Mouse (Mus musculus): ENCODE measurements around the gene Hdac9. TPM values are rescaled to one million over a fixed set of nuclear protein-coding genes. Genes with fewer than 3 reads are reported as not detected.

Hdac9 gene
- polyA plus RNA-seq, 1 experiment from 2014 or later = 7.6 TPM

GRCm38 (mm10) chr12:34218561-34218960 lies 698.3 kb downstream of the Hdac9 start:
- TF ChIP-seq CTCF (IDR thresholded peaks at IDR 0.05; ENCODE audit: low read depth) = no peak
- DNase-seq (no peak), ATAC-seq (ENCODE audit: insufficient read depth) (no peak)
- WGBS = 90% methylated on average over 2 of the region's 2 CpGs
- Histone ChIP-seq H3K4me3 (ENCODE audit: low read depth, low read length) (no peak overlapping the region), H3K9me3 (ENCODE audit: low read depth, low read length) (no peaks in the 10 kb centered on the region), H3K4me1 (ENCODE audit: insufficient read depth) (no peaks in the 10 kb centered on the region), H3K27ac (ENCODE audit: low read depth) (no peak overlapping the region), H3K36me3 (ENCODE audit: insufficient read depth) (no peaks in the 10 kb centered on the region), H3K9ac (no peak overlapping the region), H3K4me2 (no peak overlapping the region), H3K27me3 (ENCODE audit: insufficient read depth, low read length) (no peaks in the 10 kb centered on the region)

GRCm38 (mm10) chr12:34215023-34216020 lies 701.6 kb downstream of the Hdac9 start:
- Histone ChIP-seq H3K4me1 (ENCODE audit: insufficient read depth) (no peaks in the 10 kb centered on the region), H3K27ac (ENCODE audit: low read depth) (no peak overlapping the region), H3K27me3 (ENCODE audit: insufficient read depth, low read length) (no peaks in the 10 kb centered on the region), H3K36me3 (ENCODE audit: insufficient read depth) (no peaks in the 10 kb centered on the region), H3K9me3 (ENCODE audit: low read depth, low read length) (no peaks in the 10 kb centered on the region), H3K4me2 (no peak overlapping the region), H3K9ac (no peak overlapping the region), H3K4me3 (ENCODE audit: low read depth, low read length) (no peak overlapping the region)
- no peak for TF ChIP-seq CTCF (IDR thresholded peaks at IDR 0.05; ENCODE audit: low read depth)
- 54% methylated on average over 17 of the region's 17 CpGs for WGBS
- DNase-seq (no peak), ATAC-seq (ENCODE audit: insufficient read depth) (no peak)

DNA sequence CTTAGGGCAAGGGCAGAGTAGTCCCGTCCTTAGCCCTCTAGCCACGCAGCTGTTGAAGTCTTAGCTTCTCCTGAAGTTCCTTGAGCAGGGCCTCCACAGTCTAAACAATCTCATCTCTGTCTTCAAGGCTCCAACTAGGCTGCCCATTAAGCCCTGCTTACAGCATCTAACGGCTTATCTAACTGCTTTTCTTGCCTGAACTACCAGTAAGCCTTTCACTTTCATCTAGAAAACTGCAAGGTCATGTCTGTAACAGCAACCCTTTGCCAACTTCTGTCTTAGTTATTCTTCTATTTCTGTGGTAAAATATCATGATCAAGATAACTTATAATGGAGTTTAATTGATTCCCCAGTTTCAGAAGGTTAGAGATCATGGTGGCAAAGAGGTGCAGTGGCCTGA lies 704.7 kb downstream of the Hdac9 start:
- Histone ChIP-seq H3K36me3 (ENCODE audit: insufficient read depth) (no peaks in the 10 kb centered on the region), H3K27me3 (ENCODE audit: insufficient read depth, low read length) (no peaks in the 10 kb centered on the region), H3K4me2 (no peak overlapping the region), H3K27ac (ENCODE audit: low read depth) (no peak overlapping the region), H3K9ac (no peak overlapping the region), H3K9me3 (ENCODE audit: low read depth, low read length) (no peaks in the 10 kb centered on the region), H3K4me1 (ENCODE audit: insufficient read depth) (no peaks in the 10 kb centered on the region), H3K4me3 (ENCODE audit: low read depth, low read length) (no peak overlapping the region)
- ATAC-seq (ENCODE audit: insufficient read depth) (no peak), DNase-seq (no peak)
- 44% methylated on average over 3 of the region's 3 CpGs for WGBS
- TF ChIP-seq CTCF (IDR thresholded peaks at IDR 0.05; ENCODE audit: low read depth) = no peak

- 84% methylated on average over 3 of the region's 3 CpGs for WGBS
- H3K27me3 ChIP-seq (ENCODE audit: insufficient read depth, low read length) = no peaks in the 10 kb centered on the region
- DNase-seq (peak; percentile 56), ATAC-seq (ENCODE audit: insufficient read depth) (no peak)
- H3K4me3 ChIP-seq (ENCODE audit: low read depth, low read length) = no peak overlapping the region
- H3K27ac ChIP-seq (ENCODE audit: low read depth) = no peak overlapping the region
- no peaks in the 10 kb centered on the region for H3K36me3 ChIP-seq (ENCODE audit: insufficient read depth)
- no peak overlapping the region for H3K9ac ChIP-seq
- no peak for TF ChIP-seq CTCF (IDR thresholded peaks at IDR 0.05; ENCODE audit: low read depth)
- H3K4me2 ChIP-seq = no peak overlapping the region
- H3K4me1 ChIP-seq (ENCODE audit: insufficient read depth) = no peaks in the 10 kb centered on the region
- H3K9me3 ChIP-seq (ENCODE audit: low read depth, low read length) = no peaks in the 10 kb centered on the region
Measured at GRCm38 (mm10) chr12:34201471-34201870, 715.4 kb downstream of the Hdac9 start.

- Histone ChIP-seq H3K27ac (ENCODE audit: low read depth) (no peak overlapping the region), H3K36me3 (ENCODE audit: insufficient read depth) (no peaks in the 10 kb centered on the region), H3K27me3 (ENCODE audit: insufficient read depth, low read length) (no peaks in the 10 kb centered on the region), H3K4me3 (ENCODE audit: low read depth, low read length) (no peak overlapping the region), H3K4me2 (no peak overlapping the region), H3K4me1 (ENCODE audit: insufficient read depth) (no peaks in the 10 kb centered on the region), H3K9me3 (ENCODE audit: low read depth, low read length) (no peaks in the 10 kb centered on the region), H3K9ac (no peak overlapping the region)
- ATAC-seq (ENCODE audit: insufficient read depth) (no peak), DNase-seq (no peak)
- WGBS = 48% methylated on average over 4 of the region's 4 CpGs
- TF ChIP-seq CTCF (IDR thresholded peaks at IDR 0.05; ENCODE audit: low read depth) = no peak
Measured at GRCm38 (mm10) chr12:34200030-34200446, 716.9 kb downstream of the Hdac9 start.

DNA sequence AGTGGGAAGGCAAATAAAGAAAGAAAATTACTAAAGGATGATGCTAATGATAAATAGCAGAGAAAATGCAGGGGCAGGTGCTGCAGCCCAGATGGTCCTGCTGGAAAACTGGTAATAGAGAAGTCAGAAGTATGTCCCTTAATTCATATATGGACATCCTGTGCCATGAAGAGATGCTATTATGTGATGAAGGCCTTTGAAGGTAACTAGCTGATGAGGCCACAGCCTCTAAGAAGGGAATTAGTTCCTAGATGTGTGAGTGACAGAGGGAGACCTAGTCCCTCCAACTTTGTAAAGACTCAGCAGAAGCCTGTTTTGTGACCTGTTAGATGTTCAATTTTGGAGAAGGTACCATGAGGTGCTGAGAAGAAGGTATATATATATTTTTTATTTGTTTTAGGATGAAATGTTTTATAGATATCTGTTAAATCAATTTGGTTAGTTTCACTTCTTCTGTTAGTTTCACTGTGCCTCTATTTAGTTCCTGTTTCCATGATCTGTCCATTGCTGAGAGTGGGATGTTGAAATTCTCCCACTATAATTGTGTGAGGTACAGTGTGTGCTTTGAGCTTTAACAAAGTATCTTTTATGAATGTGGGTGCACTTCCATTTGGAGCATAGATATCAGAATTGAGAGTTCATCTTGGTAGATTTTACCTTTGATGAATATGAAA lies 721.6 kb downstream of the Hdac9 start:
- ATAC-seq (ENCODE audit: insufficient read depth) (no peak), DNase-seq (no peak)
- Histone ChIP-seq H3K4me2 (no peak overlapping the region), H3K4me1 (ENCODE audit: insufficient read depth) (no peaks in the 10 kb centered on the region), H3K4me3 (ENCODE audit: low read depth, low read length) (no peak overlapping the region), H3K36me3 (ENCODE audit: insufficient read depth) (no peaks in the 10 kb centered on the region), H3K9me3 (ENCODE audit: low read depth, low read length) (no peaks in the 10 kb centered on the region), H3K27ac (ENCODE audit: low read depth) (no peak overlapping the region), H3K9ac (no peak overlapping the region), H3K27me3 (ENCODE audit: insufficient read depth, low read length) (no peaks in the 10 kb centered on the region)
- TF ChIP-seq CTCF (IDR thresholded peaks at IDR 0.05; ENCODE audit: low read depth) = no peak

DNA sequence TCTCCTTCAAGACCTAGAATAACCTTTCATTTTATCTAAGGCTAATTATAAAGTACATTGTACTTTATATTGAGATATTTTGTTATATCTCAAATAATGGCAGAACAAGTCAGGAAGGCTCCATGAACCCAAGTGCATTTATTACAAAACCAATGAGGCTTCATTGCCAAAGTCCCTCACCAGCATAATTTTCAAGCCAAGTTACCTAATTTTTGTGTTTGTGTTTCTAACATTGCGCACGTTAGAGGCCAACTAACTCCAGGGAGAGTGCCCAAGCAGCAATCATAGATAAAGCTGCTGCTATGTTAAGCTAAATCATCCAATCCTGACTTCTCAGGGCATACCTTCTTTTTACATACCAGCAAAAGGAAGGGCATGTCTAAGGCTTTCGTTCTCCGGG lies 722.8 kb downstream of the Hdac9 start:
- TF ChIP-seq CTCF (IDR thresholded peaks at IDR 0.05; ENCODE audit: low read depth) = no peak

More for the DNA sequence above, 722.8 kb downstream of the Hdac9 start:
- no peak overlapping the region for H3K4me2 ChIP-seq
- H3K27ac ChIP-seq (ENCODE audit: low read depth) = no peak overlapping the region
- DNase-seq (no peak), ATAC-seq (ENCODE audit: insufficient read depth) (no peak)
- 89% methylated on average over 4 of the region's 4 CpGs for WGBS
- H3K4me1 ChIP-seq (ENCODE audit: insufficient read depth) = no peaks in the 10 kb centered on the region
- H3K36me3 ChIP-seq (ENCODE audit: insufficient read depth) = no peaks in the 10 kb centered on the region
- H3K27me3 ChIP-seq (ENCODE audit: insufficient read depth, low read length) = no peaks in the 10 kb centered on the region
- no peak overlapping the region for H3K4me3 ChIP-seq (ENCODE audit: low read depth, low read length)
- H3K9me3 ChIP-seq (ENCODE audit: low read depth, low read length) = no peaks in the 10 kb centered on the region
- H3K9ac ChIP-seq = no peak overlapping the region

Data from lung, embryonic 14.5 days (tissue).